Mouse (Mus musculus): ENCODE data around the gene 9130230L23Rik. TPM values are rescaled to one million over a fixed set of nuclear protein-coding genes. Genes with fewer than 3 reads are reported as not detected.
A peak's percentile ranks its signal among the peaks of the same experiment; 100 is the strongest.

9130230L23Rik gene
- total and polyA plus RNA-seq, 3 experiments = 0.22 TPM; not detected in 2

DNA sequence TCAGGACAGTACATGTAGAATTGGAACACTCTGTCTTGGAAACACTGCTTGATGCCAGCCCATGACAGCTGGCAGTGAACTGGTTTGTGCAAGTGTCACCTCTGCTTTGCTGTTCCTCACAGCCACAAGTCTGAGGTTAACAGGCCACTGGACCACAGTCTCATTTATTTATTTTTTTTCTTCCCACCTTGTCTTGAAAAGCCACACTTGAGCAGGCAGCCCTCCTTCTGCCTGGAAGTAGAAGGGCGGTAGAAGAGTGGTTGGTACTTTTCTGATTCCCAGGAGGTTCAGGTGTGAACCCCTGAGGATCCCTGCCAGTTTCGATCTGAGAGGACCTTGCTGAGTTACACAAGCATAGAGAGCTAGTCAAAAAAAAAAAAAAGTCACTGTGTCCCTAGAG, 70.3 kb downstream of the 9130230L23Rik start:
- Histone ChIP-seq H3K4me1 (ENCODE audit: control insufficient read depth in 1 of 2, insufficient read depth in 2 of 2, low read length in 2 of 2) (peaks cover 0 to 5% of the 10 kb centered on the region in 2 experiments; a peak in 1 of 4 replicates), H3K36me3 (ENCODE audit: control insufficient read depth in 1 of 2, insufficient read depth in 2 of 2, low read length in 2 of 2) (peaks cover 0 to 3% of the 10 kb centered on the region in 2 experiments; a peak in 2 of 4 replicates)
- DNase-seq (ENCODE audit: low read depth, low spot score) = no peak

DNA sequence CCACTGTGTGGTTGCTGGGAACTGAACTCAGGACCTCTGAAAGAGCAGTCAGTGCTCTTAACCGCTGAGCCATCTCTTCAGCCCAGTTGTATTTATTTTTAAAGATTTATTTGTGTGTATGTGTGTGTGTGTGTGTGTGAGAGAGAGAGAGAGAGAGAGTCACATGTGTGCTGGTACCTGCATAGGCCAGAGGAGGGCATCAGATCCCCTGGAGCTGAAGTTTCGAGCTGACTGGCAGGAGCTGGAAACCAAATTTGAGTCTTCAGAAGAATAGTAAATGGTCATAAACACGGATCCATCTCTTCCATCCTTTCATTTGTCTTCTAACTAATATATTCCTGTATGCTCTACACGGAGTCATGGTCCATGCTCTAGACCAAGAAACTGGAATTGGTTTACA, 70.8 kb downstream of the 9130230L23Rik start:
- no peak overlapping the region for H3K4me3 ChIP-seq (ENCODE audit: control insufficient read depth in 1 of 2, insufficient read depth in 1 of 2, low read depth in 2 of 2, low read length in 2 of 2)
- TF ChIP-seq UBTF (IDR thresholded peaks at IDR 0.05; ENCODE audit: borderline replicate concordance, insufficient read depth, low read depth, low read length) = no peak
- no peak for TF ChIP-seq MAX (IDR thresholded peaks at IDR 0.05; ENCODE audit: low read length)
- peak; percentile 19; the same call in 1 of the 2 replicates for TF ChIP-seq SMC3 (IDR thresholded peaks at IDR 0.05; ENCODE audit: low read depth, low read length)
- TF ChIP-seq NRF1 (IDR thresholded peaks at IDR 0.05; ENCODE audit: insufficient read depth, low read depth, low read length, poor library complexity, severe bottlenecking) = no peak
- TF ChIP-seq RCOR1 (IDR thresholded peaks at IDR 0.05; ENCODE audit: low read depth, low read length) = no peak
- peak in 1 of 3 experiments; percentile 13; a peak in 1 of 6 replicates for TF ChIP-seq CTCF (IDR thresholded peaks at IDR 0.05 in 2 of 3, conservative IDR thresholded peaks at IDR 0.05 in 1 of 3; ENCODE audit: control insufficient read depth in 1 of 3, insufficient read depth in 1 of 3, low read depth in 2 of 3, low read length in 3 of 3, poor library complexity in 1 of 3, severe bottlenecking in 1 of 3)
- no peaks in the 10 kb centered on the region for H3K27me3 ChIP-seq (ENCODE audit: control insufficient read depth in 1 of 2, insufficient read depth in 2 of 2, low read length in 2 of 2)
- peaks cover 0 to 3% of the 10 kb centered on the region in 2 experiments; a peak in 2 of 4 replicates for H3K36me3 ChIP-seq (ENCODE audit: control insufficient read depth in 1 of 2, insufficient read depth in 2 of 2, low read length in 2 of 2)
- DNase-seq (ENCODE audit: low read depth, low spot score) = no peak
- H3K27ac ChIP-seq (ENCODE audit: control insufficient read depth, low read depth, low read length) = no peak overlapping the region
- peaks cover 0 to 5% of the 10 kb centered on the region in 2 experiments; a peak in 1 of 4 replicates for H3K4me1 ChIP-seq (ENCODE audit: control insufficient read depth in 1 of 2, insufficient read depth in 2 of 2, low read length in 2 of 2)
- no peaks in the 10 kb centered on the region for H3K79me2 ChIP-seq (ENCODE audit: control insufficient read depth, insufficient read depth, low read length, poor library complexity)
- H3K9ac ChIP-seq (ENCODE audit: control insufficient read depth, low read depth, low read length, poor library complexity, severe bottlenecking) = no peak overlapping the region
- H3K9me3 ChIP-seq (replicated peaks; ENCODE audit: insufficient read depth, low read length) = no peaks in the 10 kb centered on the region

More for the DNA sequence above, 70.3 kb downstream of the 9130230L23Rik start:
- Histone ChIP-seq H3K79me2 (ENCODE audit: control insufficient read depth, insufficient read depth, low read length, poor library complexity) (no peaks in the 10 kb centered on the region), H3K4me3 (ENCODE audit: control insufficient read depth in 1 of 2, insufficient read depth in 1 of 2, low read depth in 2 of 2, low read length in 2 of 2) (no peak overlapping the region), H3K27me3 (ENCODE audit: control insufficient read depth in 1 of 2, insufficient read depth in 2 of 2, low read length in 2 of 2) (no peaks in the 10 kb centered on the region), H3K27ac (ENCODE audit: control insufficient read depth, low read depth, low read length) (no peak overlapping the region), H3K9me3 (replicated peaks; ENCODE audit: insufficient read depth, low read length) (no peaks in the 10 kb centered on the region), H3K9ac (ENCODE audit: control insufficient read depth, low read depth, low read length, poor library complexity, severe bottlenecking) (no peak overlapping the region)
- TF ChIP-seq TCF12 (IDR thresholded peaks at IDR 0.05; ENCODE audit: low read depth, low read length) (no peak), TAL1 (IDR thresholded peaks at IDR 0.05; ENCODE audit: low read length) (no peak), KAT2A (conservative IDR thresholded peaks at IDR 0.05; ENCODE audit: low read depth, low read length) (no peak), CHD2 (IDR thresholded peaks at IDR 0.05; ENCODE audit: low read length) (no peak), UBTF (IDR thresholded peaks at IDR 0.05; ENCODE audit: borderline replicate concordance, insufficient read depth, low read depth, low read length) (no peak), SIN3A (IDR thresholded peaks at IDR 0.05; ENCODE audit: low read length) (no peak), POLR2A (IDR thresholded peaks at IDR 0.05; ENCODE audit: control insufficient read depth in 1 of 2, insufficient read depth in 1 of 2, low read depth in 1 of 2, low read length in 2 of 2, poor library complexity in 1 of 2) (no peak), HCFC1 (IDR thresholded peaks at IDR 0.05; ENCODE audit: low read depth, low read length) (no peak), USF1 (IDR thresholded peaks at IDR 0.05; ENCODE audit: low read depth, low read length) (no peak), ZC3H11A (IDR thresholded peaks at IDR 0.05; ENCODE audit: low read depth, low read length) (no peak), ZKSCAN1 (IDR thresholded peaks at IDR 0.05; ENCODE audit: low read depth, low read length) (no peak), TBP (IDR thresholded peaks at IDR 0.05; ENCODE audit: low read depth, low read length) (no peak), CHD1 (IDR thresholded peaks at IDR 0.05; ENCODE audit: low read depth, low read length) (no peak)

All from MEL (cell line).